Mouse (Mus musculus): ENCODE measurements around the gene Tepsin. TPM values are rescaled to one million over a fixed set of nuclear protein-coding genes. Genes with fewer than 3 reads are reported as not detected.
A peak's percentile ranks its signal among the peaks of the same experiment; 100 is the strongest.

The Tepsin gene
- polyA plus RNA-seq, 1 experiment from 2014 or later: 19.0 TPM

- H3K4me2 ChIP-seq (replicated peaks; ENCODE audit: low read depth, low read length): no peak overlapping the region
- WGBS: 76% methylated on average over 8 of the region's 8 CpGs
Measured at GRCm38 (mm10) chr11:120136195-120136594, 37.7 kb upstream of the Tepsin start.

GRCm38 (mm10) chr11:120134847-120135530 is 36.5 kb upstream of the Tepsin start:
- WGBS: 88% methylated on average over 9 of the region's 9 CpGs
- Histone ChIP-seq H3K27ac (ENCODE audit: low read length) (no peak overlapping the region), H3K4me1 (ENCODE audit: control insufficient read depth, insufficient read depth, low read length) (0 out of 2 replicates have a peak, but pooled peaks cover 14% of the 10 kb centered on the region), H3K27me3 (ENCODE audit: control insufficient read depth, insufficient read depth, low read length) (no peaks in the 10 kb centered on the region), H3K9me3 (ENCODE audit: control insufficient read depth, low read depth, low read length) (no peaks in the 10 kb centered on the region), H3K36me3 (ENCODE audit: control insufficient read depth, insufficient read depth, low read length) (peaks cover 22% of the 10 kb centered on the region), H3K4me2 (replicated peaks; ENCODE audit: low read depth, low read length) (no peak overlapping the region), H3K4me3 (ENCODE audit: low read depth, low read length) (no peak overlapping the region), H3K9ac (replicated peaks; ENCODE audit: low read depth, low read length) (no peak overlapping the region)
- no peak for ATAC-seq (ENCODE audit: insufficient number of reproducible peaks, insufficient read depth, low FRiP score, low read depth)

More at GRCm38 (mm10) chr11:120136195-120136594, 37.7 kb upstream of the Tepsin start:
- H3K27me3 ChIP-seq (ENCODE audit: control insufficient read depth, insufficient read depth, low read length): no peaks in the 10 kb centered on the region
- H3K4me3 ChIP-seq (ENCODE audit: low read depth, low read length): no peak overlapping the region
- H3K27ac ChIP-seq (ENCODE audit: low read length): peak overlapping the region; percentile 48; the same call in 1 of the 2 replicates
- 0 out of 2 replicates have a peak, but pooled peaks cover 14% of the 10 kb centered on the region for H3K4me1 ChIP-seq (ENCODE audit: control insufficient read depth, insufficient read depth, low read length)
- no peak for ATAC-seq (ENCODE audit: insufficient number of reproducible peaks, insufficient read depth, low FRiP score, low read depth)
- H3K9ac ChIP-seq (replicated peaks; ENCODE audit: low read depth, low read length): no peak overlapping the region
- H3K36me3 ChIP-seq (ENCODE audit: control insufficient read depth, insufficient read depth, low read length): peaks cover 18% of the 10 kb centered on the region
- no peaks in the 10 kb centered on the region for H3K9me3 ChIP-seq (ENCODE audit: control insufficient read depth, low read depth, low read length)

- Histone ChIP-seq H3K4me1 (ENCODE audit: control insufficient read depth, insufficient read depth, low read length) (0 out of 2 replicates have a peak, but pooled peaks cover 14% of the 10 kb centered on the region), H3K9me3 (ENCODE audit: control insufficient read depth, low read depth, low read length) (no peaks in the 10 kb centered on the region), H3K9ac (replicated peaks; ENCODE audit: low read depth, low read length) (no peak overlapping the region), H3K27me3 (ENCODE audit: control insufficient read depth, insufficient read depth, low read length) (no peaks in the 10 kb centered on the region), H3K36me3 (ENCODE audit: control insufficient read depth, insufficient read depth, low read length) (peaks cover 29% of the 10 kb centered on the region), H3K4me3 (ENCODE audit: low read depth, low read length) (no peak overlapping the region), H3K27ac (ENCODE audit: low read length) (no peak overlapping the region), H3K4me2 (replicated peaks; ENCODE audit: low read depth, low read length) (no peak overlapping the region)
- 70% methylated on average over 5 of the region's 5 CpGs for WGBS
- ATAC-seq (ENCODE audit: insufficient number of reproducible peaks, insufficient read depth, low FRiP score, low read depth): no peak
Measured at GRCm38 (mm10) chr11:120134148-120134547, 35.6 kb upstream of the Tepsin start.

DNA sequence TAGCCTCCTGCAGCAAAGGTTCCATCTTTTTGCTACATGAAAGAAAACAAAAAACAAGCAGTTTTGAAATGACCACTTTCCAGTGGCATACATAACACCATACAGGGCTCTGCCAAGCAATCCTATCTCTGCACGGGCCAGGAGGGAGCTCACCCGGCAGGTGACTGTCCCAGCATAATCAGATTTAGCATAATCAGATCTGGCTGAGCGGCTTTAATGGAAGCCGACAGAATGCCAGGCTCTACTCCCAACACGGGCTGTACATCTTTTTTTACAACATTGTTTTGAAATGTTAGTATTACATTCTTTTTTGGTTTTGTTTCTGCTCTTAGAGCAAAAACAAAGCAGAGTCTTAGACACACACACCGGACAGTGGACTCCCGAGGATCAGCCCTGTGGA is 30.8 kb upstream of the Tepsin start:
- Histone ChIP-seq H3K9me3 (ENCODE audit: control insufficient read depth, low read depth, low read length) (no peaks in the 10 kb centered on the region), H3K9ac (replicated peaks; ENCODE audit: low read depth, low read length) (no peak overlapping the region), H3K4me1 (ENCODE audit: control insufficient read depth, insufficient read depth, low read length) (no peaks in the 10 kb centered on the region), H3K4me2 (replicated peaks; ENCODE audit: low read depth, low read length) (no peak overlapping the region), H3K27me3 (ENCODE audit: control insufficient read depth, insufficient read depth, low read length) (no peaks in the 10 kb centered on the region), H3K27ac (ENCODE audit: low read length) (no peak overlapping the region), H3K4me3 (ENCODE audit: low read depth, low read length) (no peak overlapping the region), H3K36me3 (ENCODE audit: control insufficient read depth, insufficient read depth, low read length) (peaks cover 41% of the 10 kb centered on the region)
- ATAC-seq (ENCODE audit: insufficient number of reproducible peaks, insufficient read depth, low FRiP score, low read depth): no peak
- 78% methylated on average over 7 of the region's 7 CpGs for WGBS

GRCm38 (mm10) chr11:120126845-120127244 is 28.3 kb upstream of the Tepsin start:
- H3K4me3 ChIP-seq (ENCODE audit: low read depth, low read length): no peak overlapping the region
- no peak overlapping the region for H3K4me2 ChIP-seq (replicated peaks; ENCODE audit: low read depth, low read length)
- H3K27me3 ChIP-seq (ENCODE audit: control insufficient read depth, insufficient read depth, low read length): no peaks in the 10 kb centered on the region
- H3K9me3 ChIP-seq (ENCODE audit: control insufficient read depth, low read depth, low read length): no peaks in the 10 kb centered on the region
- H3K36me3 ChIP-seq (ENCODE audit: control insufficient read depth, insufficient read depth, low read length): peaks cover 40% of the 10 kb centered on the region
- WGBS: 85% methylated on average over 2 of the region's 2 CpGs
- H3K9ac ChIP-seq (replicated peaks; ENCODE audit: low read depth, low read length): no peak overlapping the region
- ATAC-seq (ENCODE audit: insufficient number of reproducible peaks, insufficient read depth, low FRiP score, low read depth): no peak
- no peak overlapping the region for H3K27ac ChIP-seq (ENCODE audit: low read length)
- H3K4me1 ChIP-seq (ENCODE audit: control insufficient read depth, insufficient read depth, low read length): no peaks in the 10 kb centered on the region

DNA sequence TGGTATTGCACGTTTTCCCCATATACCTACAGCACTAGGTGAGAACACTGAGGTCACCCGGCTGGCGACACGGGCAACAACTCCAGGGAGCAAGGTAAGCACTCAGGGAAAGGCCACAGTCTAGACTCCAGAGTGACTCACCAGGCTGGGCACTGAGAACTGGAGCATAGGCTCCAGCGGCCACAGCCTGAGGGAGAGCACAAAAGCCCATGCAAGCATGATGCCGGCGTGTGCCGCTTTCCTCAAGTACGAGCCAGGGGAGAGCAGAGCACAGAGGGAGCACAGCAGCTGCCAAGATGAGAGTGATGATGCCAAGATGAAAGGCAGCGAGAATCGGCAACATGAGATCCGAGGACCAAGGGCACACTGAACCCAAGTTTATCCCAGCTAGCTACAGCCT is 23.6 kb upstream of the Tepsin start:
- H3K4me3 ChIP-seq (ENCODE audit: low read depth, low read length): no peak overlapping the region
- no peak overlapping the region for H3K27ac ChIP-seq (ENCODE audit: low read length)
- no peaks in the 10 kb centered on the region for H3K9me3 ChIP-seq (ENCODE audit: control insufficient read depth, low read depth, low read length)
- no peaks in the 10 kb centered on the region for H3K27me3 ChIP-seq (ENCODE audit: control insufficient read depth, insufficient read depth, low read length)
- H3K9ac ChIP-seq (replicated peaks; ENCODE audit: low read depth, low read length): no peak overlapping the region
- no peak overlapping the region for H3K4me2 ChIP-seq (replicated peaks; ENCODE audit: low read depth, low read length)
- ATAC-seq (ENCODE audit: insufficient number of reproducible peaks, insufficient read depth, low FRiP score, low read depth): no peak
- H3K36me3 ChIP-seq (ENCODE audit: control insufficient read depth, insufficient read depth, low read length): peaks cover 23% of the 10 kb centered on the region
- no peaks in the 10 kb centered on the region for H3K4me1 ChIP-seq (ENCODE audit: control insufficient read depth, insufficient read depth, low read length)
- 86% methylated on average over 12 of the region's 12 CpGs for whole genome bisulfite sequencing

DNA sequence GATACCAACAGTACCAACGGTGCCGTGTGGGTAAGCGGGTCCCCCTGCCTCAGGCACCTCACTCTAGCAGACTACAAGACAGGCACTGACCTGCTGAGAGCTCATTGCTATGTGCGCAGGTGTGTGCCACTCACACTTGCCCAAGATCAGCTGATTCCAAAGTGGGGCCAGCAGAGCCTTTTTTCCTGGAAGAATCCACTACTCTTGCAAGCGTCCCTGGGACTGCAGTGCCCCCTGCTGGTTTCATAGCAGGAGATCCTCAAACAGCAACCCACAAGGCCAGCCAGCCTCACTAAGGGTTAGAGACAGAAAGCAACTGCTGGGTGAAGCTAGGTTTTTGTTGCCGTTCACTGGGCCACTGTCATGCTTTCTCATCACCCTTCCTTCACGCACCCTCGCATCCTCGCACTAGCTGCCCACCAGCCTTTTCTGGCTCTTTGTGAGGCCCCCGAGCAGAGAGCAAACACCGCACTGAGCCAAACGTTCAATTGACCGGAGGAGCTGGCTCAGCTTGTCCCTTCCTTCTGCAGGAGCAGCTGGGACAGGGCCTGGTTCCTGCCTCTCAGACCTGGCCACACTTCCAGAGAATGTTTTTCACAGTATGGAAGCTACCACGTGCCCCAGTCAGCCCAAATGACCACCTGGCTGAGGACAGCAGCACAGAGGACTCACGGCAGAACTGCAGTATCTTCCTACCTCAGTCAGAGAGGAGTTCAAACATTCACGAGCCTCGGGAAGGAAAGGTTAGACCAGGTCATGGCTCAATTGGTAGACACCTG is 22.3 kb upstream of the Tepsin start:
- H3K27ac ChIP-seq (ENCODE audit: low read length): no peak overlapping the region
- no peak for ATAC-seq (ENCODE audit: insufficient number of reproducible peaks, insufficient read depth, low FRiP score, low read depth)
- H3K27me3 ChIP-seq (ENCODE audit: control insufficient read depth, insufficient read depth, low read length): no peaks in the 10 kb centered on the region
- H3K4me1 ChIP-seq (ENCODE audit: control insufficient read depth, insufficient read depth, low read length): no peaks in the 10 kb centered on the region
- H3K4me3 ChIP-seq (ENCODE audit: low read depth, low read length): no peak overlapping the region
- no peaks in the 10 kb centered on the region for H3K9me3 ChIP-seq (ENCODE audit: control insufficient read depth, low read depth, low read length)
- no peak overlapping the region for H3K4me2 ChIP-seq (replicated peaks; ENCODE audit: low read depth, low read length)
- no peak overlapping the region for H3K9ac ChIP-seq (replicated peaks; ENCODE audit: low read depth, low read length)
- H3K36me3 ChIP-seq (ENCODE audit: control insufficient read depth, insufficient read depth, low read length): peaks cover 23% of the 10 kb centered on the region
- WGBS: 81% methylated on average over 17 of the region's 17 CpGs

- H3K27me3 ChIP-seq (ENCODE audit: control insufficient read depth, insufficient read depth, low read length): no peaks in the 10 kb centered on the region
- WGBS: 84% methylated on average over 10 of the region's 10 CpGs
- ATAC-seq (ENCODE audit: insufficient number of reproducible peaks, insufficient read depth, low FRiP score, low read depth): no peak
- H3K4me3 ChIP-seq (ENCODE audit: low read depth, low read length): no peak overlapping the region
- H3K4me2 ChIP-seq (replicated peaks; ENCODE audit: low read depth, low read length): no peak overlapping the region
- H3K9me3 ChIP-seq (ENCODE audit: control insufficient read depth, low read depth, low read length): no peaks in the 10 kb centered on the region
- peaks cover 22% of the 10 kb centered on the region for H3K36me3 ChIP-seq (ENCODE audit: control insufficient read depth, insufficient read depth, low read length)
- H3K4me1 ChIP-seq (ENCODE audit: control insufficient read depth, insufficient read depth, low read length): no peaks in the 10 kb centered on the region
- H3K27ac ChIP-seq (ENCODE audit: low read length): no peak overlapping the region
- H3K9ac ChIP-seq (replicated peaks; ENCODE audit: low read depth, low read length): no peak overlapping the region
Measured at GRCm38 (mm10) chr11:120119936-120120541, 21.5 kb upstream of the Tepsin start.
